Mouse (Mus musculus) central nervous system, embryonic 11.5 days (tissue): ENCODE results near the gene Il3ra. TPM values are rescaled to one million over a fixed set of nuclear protein-coding genes. Genes with fewer than 3 reads are reported as not detected.

Source experiments
- polyA plus RNA-seq: library from polyadenylated mRNA; depleted of rRNA; stranded (reverse); fragments of >200 nt; gene quantifications from 2 replicates; pipeline ENCODE4 v1.2.3, GENCODE M21; 2012; rRNA removed

The Il3ra gene
- polyA plus RNA-seq, result 11.9 and 14.1 TPM in 2 replicates

DNA sequence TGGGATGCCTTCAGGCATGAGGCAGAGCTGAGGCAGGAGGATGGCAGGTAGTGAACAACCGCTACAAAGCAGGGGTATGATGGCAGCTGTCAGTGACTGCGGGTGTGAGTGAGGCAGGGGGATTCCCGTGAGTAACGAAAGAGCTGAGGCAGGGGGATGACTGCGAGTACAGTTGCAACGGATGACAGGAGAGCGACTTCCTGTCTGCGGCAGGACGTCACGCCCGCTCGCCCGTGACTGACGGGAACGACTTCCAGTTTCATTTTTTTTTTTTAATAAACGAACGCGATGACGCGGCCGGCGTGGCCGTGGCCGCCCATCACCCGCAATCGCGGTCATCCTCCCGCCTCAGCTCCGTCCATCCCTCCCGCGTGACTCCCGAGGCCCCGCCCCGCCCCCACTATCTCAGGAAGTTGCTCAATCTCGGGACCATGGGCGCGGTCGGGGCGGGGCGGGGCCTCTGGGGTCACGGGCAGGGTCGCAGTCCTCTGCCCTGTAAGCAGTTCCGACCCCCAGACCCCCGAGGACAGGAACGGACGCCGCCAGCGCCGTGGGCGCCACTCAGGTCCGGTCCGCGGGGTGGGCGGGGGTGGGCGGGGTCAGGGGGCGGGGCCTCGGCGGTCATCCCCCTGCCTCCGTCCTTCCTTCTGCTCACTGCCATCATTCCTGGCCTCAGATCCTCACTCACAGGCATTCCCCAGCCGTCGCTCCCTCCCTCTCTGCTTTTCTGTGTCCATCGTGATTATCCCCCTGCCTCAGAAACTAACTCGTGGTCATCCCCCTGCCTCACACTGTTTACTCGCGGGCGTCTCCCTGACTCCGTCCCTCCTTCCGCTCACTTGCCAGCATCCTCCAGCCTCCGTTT lies at the start of gene Il3ra:
Gene Il3ra, plus strand, starts transcription at position 328 of the 865 bp plus-strand sequence.

GRCm38 (mm10) chr14:14322528-14322927 lies 23.5 kb upstream of the Il3ra start, which contains the start of gene Olfr31:
TSS of gene Olfr31 (plus strand) at chr14:14322828.

DNA sequence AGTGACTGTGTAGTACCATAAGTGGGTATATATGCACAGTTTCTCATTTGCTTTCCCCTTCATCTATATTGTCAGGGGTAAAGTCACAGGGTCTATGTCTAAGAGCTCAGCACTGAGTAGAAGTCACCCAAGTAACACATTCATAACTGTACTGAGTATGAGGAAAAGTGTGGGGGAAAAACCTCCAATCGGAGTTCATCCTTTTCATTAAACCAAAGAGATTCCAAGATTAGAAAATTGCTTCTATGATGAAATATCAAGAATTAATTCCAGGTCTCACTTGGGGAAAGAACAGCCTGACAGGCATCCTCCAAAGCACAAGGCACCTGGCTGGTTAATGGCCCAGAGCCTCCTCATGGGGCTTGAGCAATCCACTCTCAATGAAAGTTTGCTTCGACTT lies 54.9 kb downstream of the Il3ra start, which contains the start of gene Olfr721-ps1:
Gene Olfr721-ps1, plus strand, starts transcription at position 301 of the 400 bp plus-strand sequence.

Other genes starting within 250 kb of the Il3ra start
- gene Psmd6, start 225.3 kb upstream of the Il3ra start, polyA plus RNA-seq, result 152 and 172 TPM in 2 replicates
- not detected in 2 replicates for gene Olfr720, start 159.4 kb upstream of the Il3ra start, polyA plus RNA-seq
- gene Olfr31, start 23.4 kb upstream of the Il3ra start, polyA plus RNA-seq, result not detected in 2 replicates
- gene Olfr721-ps1, start 55.0 kb downstream of the Il3ra start, polyA plus RNA-seq, result not detected in 2 replicates